Mouse (Mus musculus) left cerebral cortex, postnatal 4 days (tissue): ENCODE measurements around the gene Prss29. TPM values are rescaled to one million over a fixed set of nuclear protein-coding genes. Genes with fewer than 3 reads are reported as not detected.

Experiments
- DNase-seq: peaks from one replicate; pipeline ENCODE4 v3.0.0-alpha.2; 2022
- intact Hi-C: fragments of 180-260 bp; cut with DNase I; formaldehyde crosslinking; loops from one replicate; pipeline ENCODE4 v1.15.1; 2025
- total RNA-seq, 2 experiments: library from RNA; stranded (reverse); gene quantifications; 2 replicates each; pipeline ENCODE4 v1.2.3; 2021

Gene Prss29
- total RNA-seq, result not detected

DNA sequence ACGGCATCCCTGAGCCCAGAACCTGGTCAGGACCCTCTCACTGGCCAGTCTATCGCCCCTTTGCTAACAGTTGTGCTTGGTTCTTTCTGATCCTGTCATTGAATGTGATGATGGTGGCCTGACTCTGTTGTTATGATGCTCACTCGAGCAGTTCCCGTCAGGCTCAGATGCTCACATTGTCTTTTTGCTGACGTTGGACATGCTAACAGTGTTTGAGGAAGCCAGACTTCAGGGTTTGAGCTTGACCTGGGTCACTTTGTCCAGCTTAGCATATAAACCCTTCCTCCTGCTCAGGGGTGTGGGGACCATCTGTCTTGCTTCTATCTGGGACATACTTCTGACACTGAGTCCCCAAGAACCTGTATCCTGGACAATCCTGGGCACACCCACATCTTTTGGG lies at the start of gene Prss29:
Prss29 (plus strand) TSS at position 301 of the 400 bp plus-strand sequence.
- intact Hi-C loops, result no loop called here
- DNase-seq, result no peak

DNA sequence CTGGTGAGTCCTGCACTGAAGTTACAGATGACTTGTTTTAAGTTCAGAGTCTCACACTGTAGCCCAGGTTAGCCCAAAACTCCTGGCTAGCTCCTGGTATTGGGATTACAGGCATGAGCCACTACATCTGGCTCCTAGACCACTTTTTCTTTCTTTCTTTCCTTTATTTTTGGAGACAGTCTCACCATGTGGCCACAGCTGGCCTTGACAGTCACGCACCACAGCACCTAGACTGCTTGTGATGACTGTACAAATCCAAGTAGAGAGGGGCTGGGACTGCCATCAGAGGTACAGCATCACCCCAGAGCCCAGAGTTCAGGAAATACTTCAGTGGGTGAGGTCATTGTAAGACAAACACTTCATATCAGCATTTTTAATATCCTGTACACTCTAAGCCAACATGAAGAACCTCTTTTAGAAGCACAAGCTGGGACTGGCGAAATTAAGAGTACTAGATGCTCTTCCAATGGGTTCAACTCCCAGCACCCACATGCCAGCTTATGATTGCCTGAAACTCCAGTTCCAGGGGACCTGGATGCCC lies 47.6 kb upstream of the Prss29 start:
- intact Hi-C loops, result loop anchor here (5.0 kb wide), 1 partner anchor 254 kb away; the partner anchor contains the start of genes Cramp1l and Ift140
- DNase-seq, result no peak

DNA sequence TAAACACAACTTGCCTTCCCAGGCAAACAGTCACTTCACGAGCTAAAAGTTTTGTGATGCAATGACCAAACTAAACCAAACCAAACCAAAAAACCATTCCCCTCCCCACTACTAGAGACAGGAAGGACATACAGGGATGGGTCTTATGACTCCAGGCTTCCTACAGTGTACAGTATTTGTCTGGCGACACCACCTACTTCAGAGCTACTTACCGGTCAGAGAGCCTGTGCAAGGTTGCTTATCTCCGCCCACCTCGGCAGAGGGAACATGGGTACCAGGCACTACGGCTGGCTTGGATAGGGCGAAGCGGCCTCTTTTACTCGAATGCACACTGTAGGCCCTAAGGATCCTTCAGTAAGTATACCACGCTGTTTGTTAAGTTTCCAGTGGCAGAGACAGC lies 46.1 kb upstream of the Prss29 start:
- intact Hi-C loops, result loop anchor here (5.0 kb wide), 1 partner anchor 255 kb away; the partner anchor contains the start of genes Cramp1l and Ift140
- DNase-seq, result no peak

DNA sequence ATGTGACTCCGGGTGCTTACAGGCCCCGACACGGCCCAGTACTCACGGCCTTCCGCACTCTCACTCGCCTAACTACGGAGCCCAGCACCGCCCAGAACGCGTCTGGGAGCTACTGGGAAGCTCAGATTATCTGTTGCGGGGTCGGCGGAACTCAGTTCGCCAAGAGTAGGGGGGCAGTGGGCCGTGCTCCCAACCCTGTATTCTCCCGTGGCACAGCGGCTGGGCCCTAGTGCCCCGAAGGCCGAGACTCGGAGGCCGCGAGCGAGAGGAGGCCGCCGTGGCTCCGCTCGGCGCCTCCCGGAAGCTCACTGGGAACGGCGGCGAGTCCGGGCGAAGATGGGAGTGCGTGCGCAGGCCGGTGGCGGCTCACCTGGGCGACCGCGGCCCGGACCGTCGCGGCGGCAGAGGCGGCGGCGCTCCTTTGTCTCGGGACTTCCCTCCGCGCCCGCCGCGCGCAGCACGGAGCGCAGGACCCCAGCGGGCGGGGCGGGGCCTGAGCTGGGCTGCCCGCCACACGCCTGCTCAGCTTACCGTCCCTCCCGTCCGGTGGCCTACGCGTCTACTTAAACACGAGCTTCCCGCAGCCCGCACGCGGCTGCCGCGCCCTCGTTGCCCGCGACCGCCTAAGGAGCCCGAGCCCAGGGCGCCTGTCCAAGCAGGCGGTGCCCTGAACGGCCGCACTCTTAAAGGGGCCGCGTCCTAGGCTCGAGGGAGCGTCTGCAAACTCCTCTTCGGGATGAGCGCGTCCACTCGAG lies 45.3 kb upstream of the Prss29 start:
- DNase-seq, result peak; percentile 86
- intact Hi-C loops, result loop anchor here (5.0 kb wide), 1 partner anchor 256 kb away; the partner anchor contains the start of genes Cramp1l and Ift140

DNA sequence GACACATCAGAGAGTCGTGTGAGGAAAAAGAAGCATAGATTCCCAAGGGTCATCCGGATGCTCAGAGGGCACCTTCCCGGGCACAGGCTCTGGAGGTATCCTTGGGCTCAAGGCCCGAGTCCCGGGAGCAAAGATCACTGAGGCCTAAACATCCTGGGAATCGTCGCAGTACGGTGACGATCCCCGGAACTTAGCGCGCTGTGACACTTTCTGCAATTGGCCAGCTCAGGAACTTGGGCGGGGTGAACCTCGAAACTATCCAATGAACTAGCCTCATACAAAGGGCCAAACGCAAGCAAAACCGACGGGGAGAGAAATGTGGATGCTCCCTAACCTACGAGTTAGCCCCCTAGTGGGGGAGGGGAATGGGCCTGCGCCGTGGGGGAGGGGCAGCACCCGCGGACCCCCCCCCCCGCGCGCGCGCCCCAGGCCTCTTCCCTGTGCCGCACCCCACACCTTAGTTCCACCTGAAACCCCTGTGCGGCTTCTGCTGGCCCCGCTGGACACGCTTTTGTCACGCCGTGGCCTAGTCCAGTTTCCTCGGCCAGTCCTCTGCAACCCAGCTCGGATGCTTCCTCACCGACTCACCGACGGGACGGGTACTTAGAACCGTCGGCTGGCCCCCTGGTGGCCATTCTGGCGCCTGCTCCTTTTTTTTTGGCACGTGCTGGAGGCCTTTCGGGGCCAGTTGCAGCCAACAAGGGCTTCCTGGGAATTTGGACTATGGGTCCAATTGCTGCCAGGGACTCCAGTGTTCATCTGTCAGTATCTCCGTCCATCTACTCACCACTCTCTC lies 44.5 kb upstream of the Prss29 start:
- DNase-seq, result peak; percentile 88
- intact Hi-C loops, result loop anchor here (5.0 kb wide), 1 partner anchor 257 kb away; the partner anchor contains the start of genes Cramp1l and Ift140

DNA sequence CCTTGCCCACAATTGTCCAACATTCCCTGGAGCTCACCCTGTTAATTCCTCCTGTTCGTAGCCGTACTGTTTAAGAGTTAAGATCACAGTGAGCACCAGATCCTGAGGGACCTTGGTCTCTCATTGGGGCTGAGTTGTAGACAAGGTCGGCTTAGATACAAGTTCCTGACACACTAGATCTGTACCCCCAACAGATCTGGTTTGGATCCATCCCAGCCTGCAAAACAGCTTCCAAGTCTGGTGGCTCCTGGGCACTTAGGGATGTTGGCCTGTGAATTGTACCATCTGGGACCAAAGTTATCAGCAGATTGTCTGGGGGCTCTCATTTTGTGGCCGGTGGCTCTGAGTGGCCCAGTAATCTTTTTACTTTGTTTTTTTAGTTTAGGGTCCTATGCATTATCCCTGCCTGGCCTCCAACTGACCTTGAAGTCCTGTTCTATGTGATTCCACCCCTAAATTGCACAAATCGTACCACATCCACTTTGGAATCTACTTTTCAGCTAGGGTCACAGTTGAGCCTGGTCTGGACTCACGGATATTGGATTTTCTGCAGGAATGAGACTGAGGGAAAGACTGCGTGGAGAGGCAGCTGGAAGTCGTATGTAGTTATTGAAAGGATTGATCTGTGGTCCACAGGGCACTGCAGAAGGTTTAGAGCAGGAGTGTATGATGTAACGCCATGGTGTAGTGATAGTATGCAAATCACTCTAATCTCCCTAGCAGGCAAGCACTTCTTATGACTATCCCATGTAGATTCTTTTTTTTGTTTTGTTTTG lies 43.7 kb upstream of the Prss29 start, which contains the start of gene Ube2i:
Ube2i (minus strand) TSS at position 52 of the 776 bp plus-strand sequence.
- peak; percentile 55 for DNase-seq
- intact Hi-C loops, result loop anchor here (5.0 kb wide), 1 partner anchor 257 kb away; the partner anchor contains the start of genes Cramp1l and Ift140

DNA sequence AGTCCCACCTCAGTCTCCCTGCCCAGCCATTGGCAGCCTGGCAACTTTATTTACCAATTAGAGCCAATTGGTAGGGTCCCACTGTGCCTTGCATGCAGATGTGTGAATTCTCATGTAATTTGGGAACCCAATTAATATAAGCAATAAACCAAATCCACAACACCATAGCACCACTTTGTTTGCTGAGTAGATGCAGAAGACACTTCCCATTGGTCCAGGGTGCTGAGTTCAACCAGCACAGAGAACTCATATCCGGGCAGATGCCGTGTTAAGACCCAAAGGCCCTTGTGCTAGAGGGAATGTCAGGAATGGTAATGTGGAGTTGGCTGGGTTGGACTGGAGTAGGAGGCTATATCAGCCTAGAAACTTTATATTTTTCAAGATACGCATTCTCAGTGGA lies 42.6 kb upstream of the Prss29 start:
- no peak for DNase-seq
- intact Hi-C loops, result no loop called here

DNA sequence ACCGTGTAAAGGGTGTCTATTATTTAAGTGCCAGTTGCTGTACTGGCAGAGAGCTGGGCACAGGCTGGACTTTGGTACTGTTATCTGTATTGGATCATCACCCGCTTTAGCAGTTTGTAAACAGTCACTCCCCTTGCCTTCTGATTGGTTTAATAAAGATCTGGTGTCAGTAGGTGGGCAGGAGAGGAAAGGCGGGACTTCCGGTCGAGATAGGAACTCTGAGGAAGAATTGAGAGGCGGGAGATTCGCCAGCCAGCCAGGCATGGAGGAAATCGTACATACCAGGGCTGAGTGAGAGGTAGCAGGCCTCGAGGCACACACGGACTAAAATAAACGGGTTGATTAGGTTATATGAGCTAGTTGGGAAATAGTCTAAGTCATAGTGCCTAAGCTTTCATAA lies 36.3 kb upstream of the Prss29 start:
- intact Hi-C loops, result no loop called here
- peak; percentile 18 for DNase-seq

DNA sequence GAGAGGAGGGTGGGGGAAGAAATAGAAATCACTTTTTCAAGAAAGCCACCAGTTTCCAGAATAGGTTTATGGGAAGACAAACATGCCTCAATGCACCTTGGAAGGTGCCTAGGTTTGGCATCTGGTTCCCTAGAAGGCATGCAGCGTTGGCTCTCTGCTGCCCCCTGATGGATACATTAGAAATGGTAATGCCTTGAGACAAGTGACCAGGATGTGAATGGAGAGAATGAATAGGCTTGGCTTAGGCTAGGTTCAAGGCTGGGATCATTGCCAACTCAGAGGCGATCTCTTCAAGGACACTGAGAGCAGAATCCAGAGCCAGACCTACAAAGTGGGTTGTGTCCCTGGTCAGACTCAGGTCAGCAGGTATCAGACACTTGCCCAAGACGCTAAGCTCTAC lies 33.4 kb upstream of the Prss29 start:
- intact Hi-C loops, result no loop called here
- peak; percentile 80 for DNase-seq

DNA sequence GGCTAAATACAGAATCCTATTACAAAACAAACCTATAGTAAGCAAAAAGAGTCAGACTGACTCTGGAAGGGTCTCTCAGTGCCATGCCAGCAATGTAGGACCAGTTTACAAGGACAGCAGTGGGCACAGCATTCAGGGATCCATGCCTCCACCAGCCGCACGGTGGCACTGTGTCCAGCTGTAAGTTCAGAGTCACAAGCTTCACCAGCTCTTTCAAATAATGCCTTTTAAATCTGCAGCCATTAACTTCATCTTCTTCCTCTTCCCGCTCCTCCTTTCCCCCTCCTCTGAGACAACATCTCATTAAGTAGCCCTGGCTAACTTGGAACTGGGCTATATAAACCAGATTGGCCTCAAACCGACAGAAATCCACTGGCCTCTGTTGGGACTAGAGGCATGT lies 29.6 kb upstream of the Prss29 start:
- peak; percentile 48 for DNase-seq
- intact Hi-C loops, result no loop called here

DNA sequence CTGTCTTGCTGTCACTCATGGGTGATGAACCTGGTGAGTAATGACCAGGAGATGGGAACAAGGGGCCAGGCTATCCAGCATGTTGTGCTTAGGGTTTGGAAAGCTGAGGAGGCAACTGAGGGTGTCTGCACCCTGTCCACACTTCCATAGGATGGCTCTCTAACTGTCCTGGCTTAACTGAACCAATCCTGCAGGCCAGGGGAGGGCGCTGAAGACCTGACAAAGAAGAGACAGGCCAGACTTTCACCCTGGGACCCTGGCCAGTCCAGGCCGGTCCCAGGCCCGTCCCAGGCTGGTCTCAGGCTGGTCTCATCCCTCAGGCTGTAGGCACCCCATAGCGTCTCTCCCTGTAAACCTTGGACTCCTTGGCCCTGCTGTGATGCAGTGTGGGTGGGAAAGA lies 28.0 kb upstream of the Prss29 start:
- DNase-seq, result no peak
- intact Hi-C loops, result loop anchor here (10.0 kb wide), 1 partner anchor 184 kb away; no protein-coding TSS in a partner anchor

DNA sequence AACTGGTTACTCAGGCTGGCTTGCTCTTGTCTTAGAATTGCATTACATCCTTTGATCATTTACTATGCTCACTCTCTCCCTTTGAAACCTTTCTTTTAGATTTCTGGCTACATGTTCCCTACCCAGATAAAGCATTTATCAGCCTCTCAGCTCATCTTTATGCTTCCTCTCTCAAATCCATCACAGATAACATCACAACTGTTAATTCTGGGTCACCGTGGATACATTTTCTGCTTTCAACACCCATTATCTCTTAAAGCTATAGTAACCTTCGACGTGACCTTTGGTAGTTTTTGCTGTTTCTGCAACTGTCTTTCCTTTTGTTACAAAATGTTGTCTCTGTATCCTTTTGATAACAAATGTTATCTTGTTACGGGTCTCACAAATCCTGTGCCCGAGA lies 25.0 kb upstream of the Prss29 start:
- no peak for DNase-seq
- intact Hi-C loops, result loop anchor here (10.0 kb wide), 1 partner anchor 181 kb away; no protein-coding TSS in a partner anchor

DNA sequence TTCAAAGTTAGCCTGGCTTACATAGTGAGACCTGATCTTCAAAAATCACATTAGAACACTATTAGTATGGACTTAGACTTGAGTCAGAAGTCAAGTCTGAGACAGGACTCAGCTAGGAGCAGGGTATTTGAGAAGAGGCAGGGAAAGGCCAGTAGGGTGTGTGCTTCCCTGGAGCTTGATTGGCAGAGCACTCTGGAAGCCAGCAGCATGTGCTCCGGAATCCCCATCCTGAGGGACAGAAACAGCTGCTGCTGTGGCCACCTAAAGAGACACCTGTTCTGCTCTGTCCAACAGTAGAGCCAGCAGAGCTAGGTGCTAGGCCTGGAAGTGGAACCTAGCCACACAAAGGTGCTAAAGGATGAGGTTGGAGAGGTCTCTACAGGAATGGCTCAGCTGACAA lies 24.3 kb upstream of the Prss29 start:
- intact Hi-C loops, result loop anchor here (10.0 kb wide), 1 partner anchor 181 kb away; no protein-coding TSS in a partner anchor
- DNase-seq, result no peak

DNA sequence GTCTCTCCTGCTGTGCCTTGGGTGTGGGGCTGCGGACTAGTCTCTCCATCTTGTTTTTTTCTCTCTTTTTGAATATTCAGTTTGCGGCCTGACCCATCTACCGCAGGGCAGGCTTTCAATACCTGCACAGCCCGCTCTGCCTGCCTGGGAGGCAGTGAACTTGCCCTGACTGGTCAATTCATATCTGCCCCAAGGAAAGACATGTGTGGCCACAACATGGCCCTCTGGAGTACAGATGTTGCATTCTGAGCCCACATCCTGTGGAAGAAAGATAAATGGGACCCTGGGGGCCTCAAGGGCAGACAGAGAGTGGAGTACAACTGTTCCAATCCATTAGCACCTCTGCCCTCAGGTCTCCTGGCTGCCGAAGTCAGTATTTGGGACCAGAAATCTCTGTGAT lies 20.4 kb upstream of the Prss29 start, which contains the start of gene Prss34:
Prss34 (plus strand) TSS at position 301 of the 400 bp plus-strand sequence.
- intact Hi-C loops, result loop anchor here (10.0 kb wide), 1 partner anchor 177 kb away; no protein-coding TSS in a partner anchor

DNA sequence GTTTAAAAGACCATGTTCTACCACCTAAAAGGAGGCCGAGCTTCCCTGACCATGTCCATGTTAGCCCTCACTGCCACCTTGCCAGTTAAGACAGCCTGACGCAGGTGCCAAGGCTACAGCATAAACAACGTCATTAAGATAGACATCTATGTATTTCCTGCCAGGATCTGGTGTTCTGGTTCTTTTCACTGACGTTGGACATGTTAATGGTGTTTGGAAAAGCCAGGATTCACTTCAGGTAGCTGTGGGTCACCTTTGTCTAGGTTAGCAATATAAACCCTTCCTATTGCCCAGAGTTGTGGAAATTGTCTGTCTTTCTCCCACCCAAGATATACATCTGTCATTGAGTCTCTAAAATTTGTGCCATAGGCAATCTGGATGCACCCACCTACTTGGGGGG lies 10.1 kb upstream of the Prss29 start, which contains the start of gene Prss28:
Prss28 (plus strand) TSS at position 301 of the 400 bp plus-strand sequence.
- no peak for DNase-seq
- intact Hi-C loops, result no loop called here

More for the DNA sequence above, 20.4 kb upstream of the Prss29 start, which contains the start of gene Prss34:
- DNase-seq, result no peak

DNA sequence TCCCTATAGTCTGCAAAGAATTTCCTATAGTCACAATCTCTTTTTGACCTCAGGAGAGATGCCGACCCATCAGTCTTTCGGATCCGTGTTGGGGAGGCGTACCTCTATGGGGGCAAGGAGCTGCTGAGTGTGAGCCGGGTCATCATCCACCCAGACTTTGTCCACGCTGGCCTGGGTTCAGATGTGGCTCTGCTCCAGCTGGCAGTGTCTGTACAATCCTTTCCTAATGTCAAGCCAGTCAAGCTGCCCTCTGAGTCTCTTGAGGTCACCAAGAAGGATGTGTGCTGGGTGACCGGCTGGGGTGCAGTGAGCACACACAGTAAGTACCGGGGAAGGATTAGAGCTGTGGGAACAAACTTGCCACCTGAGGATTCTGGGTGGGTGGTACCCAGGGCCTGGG lies 2.4 kb downstream of the Prss29 start:
- DNase-seq, result no peak

DNA sequence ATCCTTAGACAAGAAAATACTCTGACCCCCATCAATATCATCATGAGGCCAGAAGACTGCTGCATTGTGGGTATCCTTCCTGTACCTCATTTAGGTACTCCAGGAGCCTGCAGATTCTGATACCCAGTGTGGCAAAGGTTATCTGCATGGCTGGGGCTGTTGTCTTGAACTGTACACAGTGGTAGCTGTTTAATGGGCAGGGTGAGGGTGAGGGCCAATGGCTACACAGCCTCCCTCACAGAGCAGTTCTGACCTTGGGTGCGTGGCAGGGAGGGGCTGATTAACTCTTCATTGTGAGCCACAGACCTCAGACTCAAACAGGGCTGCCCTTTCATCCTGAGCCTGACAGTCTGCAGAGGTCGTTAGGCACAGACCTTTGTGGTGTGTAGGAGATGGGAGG lies 4.5 kb downstream of the Prss29 start:
- intact Hi-C loops, result no loop called here
- no peak for DNase-seq

More for the DNA sequence above, 2.4 kb downstream of the Prss29 start:
- intact Hi-C loops, result no loop called here

DNA sequence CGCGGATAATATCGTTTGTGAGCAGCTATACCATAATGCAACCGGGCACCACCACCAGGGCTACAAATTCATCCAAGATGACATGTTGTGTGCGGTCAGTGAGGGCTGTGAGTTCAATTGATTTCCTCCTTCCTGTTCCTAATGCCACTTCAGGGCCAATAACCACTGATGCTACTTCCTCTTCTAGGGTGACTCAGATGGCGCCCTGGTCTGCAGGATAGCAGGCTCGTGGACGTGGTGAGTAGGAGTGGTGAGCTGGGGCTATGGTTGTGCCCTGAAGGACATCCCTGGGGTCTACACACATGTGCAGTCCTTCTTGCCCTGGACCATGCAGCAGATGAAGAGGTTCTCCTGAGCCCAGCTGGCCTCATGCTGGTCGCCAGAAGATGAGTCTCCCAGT lies 13.9 kb downstream of the Prss29 start:
- DNase-seq, result no peak
- intact Hi-C loops, result loop anchor here (5.0 kb wide), 1 partner anchor 140 kb away; no protein-coding TSS in a partner anchor

DNA sequence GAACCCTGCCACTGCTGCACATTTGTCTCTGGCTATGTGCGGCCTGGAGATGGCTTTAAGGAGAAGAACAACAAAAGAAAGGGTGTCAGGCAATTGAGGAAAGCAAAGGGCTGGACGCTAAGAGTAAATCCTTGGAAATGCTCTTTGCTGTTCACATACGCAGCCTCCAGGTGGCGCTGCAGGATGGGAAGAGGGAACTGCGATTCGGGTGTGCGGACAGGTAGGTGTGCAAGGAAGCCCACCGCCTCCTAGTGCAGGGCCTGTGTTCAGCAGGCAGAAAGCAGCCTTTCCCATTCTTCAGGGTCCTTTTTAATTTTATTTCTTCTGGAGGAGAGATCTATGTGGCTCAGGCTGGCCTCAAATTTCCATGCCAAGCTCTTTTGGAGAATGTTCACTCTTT lies 15.5 kb downstream of the Prss29 start:
- intact Hi-C loops, result loop anchor here (5.0 kb wide), 1 partner anchor 138 kb away; no protein-coding TSS in a partner anchor
- DNase-seq, result peak; percentile 79

DNA sequence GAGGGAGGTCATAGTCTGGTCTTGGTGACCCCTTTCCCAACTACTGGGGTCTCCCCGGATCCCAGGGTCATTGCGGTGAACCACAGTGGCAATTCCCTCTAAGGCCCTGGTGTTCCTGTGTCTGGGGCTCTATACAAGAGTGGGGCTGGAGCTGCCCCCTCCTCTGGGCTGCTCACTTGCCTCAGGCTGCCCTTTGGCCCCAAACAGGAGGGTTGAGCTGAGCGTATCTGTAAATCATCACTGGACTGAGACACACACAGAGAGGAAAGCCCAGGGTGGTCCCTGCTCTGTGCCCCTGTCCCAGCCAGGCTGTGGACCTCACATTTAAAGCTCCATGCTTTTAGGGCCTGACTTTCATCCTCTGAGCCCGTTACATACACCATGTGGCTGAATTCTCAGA lies 19.8 kb downstream of the Prss29 start:
- intact Hi-C loops, result no loop called here
- DNase-seq, result no peak
